24 mouse cellular contexts compared by ENCODE assay signal in genomic region chr2:30328791-30329190, GRCm38 (mm10). TPM values are rescaled to one million over a fixed set of nuclear protein-coding genes. Genes with fewer than 3 reads are reported as not detected.
DNase-seq lines count a peak whose midpoint lies in the region; TF ChIP-seq lines count a peak whose summit lies in the region.
"Had no signal": no experiment of that assay in that cellular context is flagged by ENCODE, and none has a peak within 500 bp of the region (broad histone marks: within the 10 kb centered on the region; RNA-seq: fewer than 3 reads in every experiment).

No protein-coding gene starts in this region.

- no peak overlapping the region for H3K27ac ChIP-seq in cerebellum, adult 2 months (ENCODE audit: insufficient read depth, low read length)
- H3K27ac ChIP-seq: embryonic facial prominence, embryonic 13.5 days; embryonic facial prominence, embryonic 15.5 days; forebrain, embryonic 10.5 days; forebrain, embryonic 12.5 days had no signal

- H3K27me3 ChIP-seq in cerebellum, adult 2 months (ENCODE audit: control insufficient read depth, insufficient read depth, low read length): no peaks in the 10 kb centered on the region
- H3K27me3 ChIP-seq: embryonic facial prominence, embryonic 13.5 days; embryonic facial prominence, embryonic 15.5 days; forebrain, embryonic 12.5 days had no signal

- H3K4me3 ChIP-seq in cerebellum, adult 2 months (replicated peaks; ENCODE audit: insufficient read depth, low read depth, low read length): no peak overlapping the region
- H3K4me3 ChIP-seq: embryonic facial prominence, embryonic 13.5 days; embryonic facial prominence, embryonic 15.5 days; erythroblast, embryonic 14.5 days; forebrain, embryonic 10.5 days; forebrain, embryonic 12.5 days had no signal

- DNase-seq in adrenal gland, postnatal 10 days: peak; percentile 53
- no peak for DNase-seq in adrenal gland, postnatal 4 days (ENCODE audit: low spot score in 2 of 2)
- peak; percentile 20 for DNase-seq in cerebellum, adult 9-10 months
- no peak for DNase-seq in cerebellum, adult 2 months
- DNase-seq: cerebellum, adult 11 months; cerebellum, adult 18-20 months; cerebellum, adult 9-11 months; cerebellum, postnatal 14 days; cerebellum, postnatal 36 days; embryo, embryonic 11 days had no signal

- H3K4me1 ChIP-seq in cerebellum, adult 2 months (ENCODE audit: control insufficient read depth, insufficient read depth, low read length): peaks cover 4% of the 10 kb centered on the region; the same call in 1 of the 2 replicates
- H3K4me1 ChIP-seq: embryonic facial prominence, embryonic 13.5 days; embryonic facial prominence, embryonic 15.5 days; forebrain, embryonic 10.5 days; forebrain, embryonic 12.5 days had no signal

- WGBS in cerebellum, adult 2 months: 68% methylated on average over 3 of the region's 3 CpGs

- TF ChIP-seq CTCF in cerebellum, adult 2 months (IDR thresholded peaks at IDR 0.05; ENCODE audit: borderline replicate concordance, insufficient read depth, low read depth, low read length): no peak

- no peak for TF ChIP-seq POLR2A in cerebellum, adult 2 months (IDR thresholded peaks at IDR 0.05; ENCODE audit: borderline replicate concordance, insufficient read depth, low read length)

RNA-seq across cellular contexts. Expression of gene Sh3glb2, which starts 30.3 kb away (rescaled TPM):
- total RNA-seq in adrenal gland, postnatal 10 days (2021): 10 to 100 TPM; 70.9 to 89.7 TPM
- total RNA-seq in adrenal gland, postnatal 4 days (2021): 100 to 1,000 TPM; 106 to 107 TPM
- polyA plus RNA-seq in cerebellum, adult 2 months (2012; rRNA removed): 509 and 525 TPM in 2 replicates

RNA-seq across cellular contexts. Expression of gene Miga2, which starts 35.2 kb away (rescaled TPM):
- total RNA-seq in adrenal gland, postnatal 10 days (2021): 100 to 1,000 TPM in 1 of 2 experiments, 10 to 100 TPM in 1; 97.5 to 111 TPM
- 10 to 100 TPM; 65.1 to 71.1 TPM for total RNA-seq in adrenal gland, postnatal 4 days (2021)
- 108 and 114 TPM in 2 replicates for polyA plus RNA-seq in cerebellum, adult 2 months (2012; rRNA removed)

RNA-seq across cellular contexts. Expression of gene Nup188, which starts 42.6 kb away (rescaled TPM):
- total RNA-seq in adrenal gland, postnatal 10 days (2021): 10 to 100 TPM; 37.9 to 45.3 TPM
- total RNA-seq in adrenal gland, postnatal 4 days (2021): 10 to 100 TPM; 46.9 TPM
- 19.4 and 22.9 TPM in 2 replicates for polyA plus RNA-seq in cerebellum, adult 2 months (2012; rRNA removed)

RNA-seq across cellular contexts. Expression of gene Dolk, which starts 42.7 kb away (rescaled TPM):
- 10 to 100 TPM; 43.4 to 46.2 TPM for total RNA-seq in adrenal gland, postnatal 10 days (2021)
- total RNA-seq in adrenal gland, postnatal 4 days (2021): 10 to 100 TPM; 36.0 to 36.5 TPM
- 20.8 and 21.8 TPM in 2 replicates for polyA plus RNA-seq in cerebellum, adult 2 months (2012; rRNA removed)

RNA-seq across cellular contexts. Expression of gene Gm28038, which starts 47.9 kb away (rescaled TPM):
- total RNA-seq in adrenal gland, postnatal 10 days (2021): not detected
- not detected for total RNA-seq in adrenal gland, postnatal 4 days (2021)
- not detected in 2 replicates for polyA plus RNA-seq in cerebellum, adult 2 months (2012; rRNA removed)
- total RNA-seq: adrenal gland, postnatal 36 days; common myeloid progenitor, adult 5-6 weeks; ES-E14; MEL had no signal
- polyA plus RNA-seq: brain, embryonic 14.5 days; embryonic facial prominence, embryonic 11.5 days; embryonic facial prominence, embryonic 13.5 days; embryonic facial prominence, embryonic 15.5 days; erythroblast, embryonic 14.5 days; forebrain, embryonic 10.5 days; forebrain, embryonic 12.5 days; forebrain, embryonic 14.5 days; forebrain, embryonic 16.5 days; frontal cortex, adult 2 months had no signal

Comparison
In these comparisons a context has a peak if more than half of its experiments do, and no peak if none do; other contexts are left out.
1. DNase-seq: peak in adrenal gland, postnatal 10 days (single experiment) and cerebellum, adult 9-10 months (single experiment); none in adrenal gland, postnatal 4 days (0 of 2) and cerebellum, adult 2 months (0 of 2).